Mouse (Mus musculus): ENCODE data around the gene Ide.

The Ide gene

DNA sequence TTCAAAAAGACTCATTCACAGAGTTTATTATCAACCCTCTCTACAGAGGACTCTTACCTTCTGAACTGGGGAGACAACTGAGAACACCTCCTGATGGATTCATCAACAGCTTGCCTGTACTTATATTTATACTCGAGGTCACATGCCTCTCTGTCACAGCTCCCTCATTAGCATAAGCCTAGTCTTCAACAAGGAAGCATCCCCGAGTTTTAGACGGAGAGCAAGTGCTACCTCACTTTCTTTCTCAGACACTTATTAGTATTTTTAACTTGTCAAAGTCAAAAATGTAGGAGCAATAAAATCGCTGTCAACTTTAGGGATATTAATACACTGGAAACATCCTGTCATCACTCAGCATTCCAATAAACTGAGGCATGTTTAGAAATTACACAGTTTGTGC is at the start of gene Ide:
Ide (minus strand) TSS at position 101 of the 400 bp plus-strand sequence.
- DNase-seq (ENCODE audit: low spot score in 2 of 2), result no peak

DNA sequence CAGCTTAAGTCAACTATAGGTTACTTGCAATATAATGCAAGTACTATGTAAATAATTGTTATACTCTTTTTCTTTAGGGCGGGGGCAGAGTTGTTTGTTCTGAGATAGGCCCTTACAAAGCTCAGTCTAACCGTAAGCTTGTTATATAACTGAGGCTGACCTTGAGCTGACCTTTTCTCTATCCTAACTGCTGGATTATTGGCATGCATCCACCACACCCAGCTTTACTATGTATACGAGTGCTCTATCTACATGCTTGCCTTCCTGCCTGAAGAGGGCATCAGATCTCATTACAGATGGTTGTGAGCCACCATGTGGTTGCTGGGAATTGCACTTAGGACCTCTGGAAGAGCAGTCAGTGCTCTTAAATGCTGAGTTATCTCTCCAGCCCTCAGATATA is 48.5 kb upstream of the Ide start:
- no peak for DNase-seq (ENCODE audit: low spot score in 2 of 2)

- no peak for DNase-seq (ENCODE audit: low spot score in 2 of 2)
Observed at GRCm38 (mm10) chr19:37378816-37379215, 41.2 kb upstream of the Ide start.

- no peak for DNase-seq (ENCODE audit: low spot score in 2 of 2)
Observed at GRCm38 (mm10) chr19:37377404-37377990, 39.8 kb upstream of the Ide start.

GRCm38 (mm10) chr19:37376841-37377240 is 39.2 kb upstream of the Ide start:
- DNase-seq (ENCODE audit: low spot score in 2 of 2), result no peak

GRCm38 (mm10) chr19:37375755-37376615 is 38.3 kb upstream of the Ide start, which contains the start of gene Kif11:
TSS of gene Kif11 (plus strand) at chr19:37376403.
- DNase-seq (ENCODE audit: low spot score in 2 of 2), result peak; percentile 93 to 97

DNA sequence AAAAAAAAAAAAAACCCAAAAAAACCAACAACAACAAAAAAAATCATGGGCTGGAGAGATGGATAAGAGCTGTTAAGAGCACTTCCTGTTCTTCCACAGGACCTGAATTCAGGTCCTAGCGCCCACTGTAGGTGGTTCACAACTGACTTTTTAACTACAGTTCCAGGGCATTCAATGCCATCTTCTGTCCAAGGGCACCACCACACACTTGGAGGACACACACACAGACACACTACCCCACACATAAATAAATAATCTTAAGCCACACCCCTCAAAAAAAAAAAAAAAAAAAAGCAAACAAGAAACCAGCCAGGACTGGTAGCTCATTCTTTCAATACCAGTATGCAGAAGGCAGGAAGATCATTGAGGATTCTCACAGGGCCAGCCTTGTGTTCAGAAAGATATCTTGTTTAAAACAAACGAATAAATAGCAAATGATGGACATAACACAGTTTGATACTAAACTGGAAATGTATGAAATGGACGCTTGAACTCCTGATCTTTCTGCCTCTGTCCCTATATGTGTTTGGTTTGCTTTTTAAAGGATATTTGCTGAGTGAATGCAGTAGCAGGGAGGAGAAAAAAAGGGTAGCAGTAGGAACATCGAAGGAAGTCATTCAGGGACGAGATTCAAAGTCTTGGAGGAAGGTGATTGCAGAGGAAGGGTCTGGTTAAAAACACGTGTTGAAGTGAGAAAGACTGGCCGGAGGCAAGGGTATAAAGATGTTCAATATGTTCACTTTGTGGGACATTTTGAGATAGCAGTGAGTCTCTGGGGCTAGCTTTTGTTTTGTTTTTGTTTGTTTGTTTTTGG is 37.5 kb upstream of the Ide start:
- DNase-seq (ENCODE audit: low spot score in 2 of 2), result no peak

DNA sequence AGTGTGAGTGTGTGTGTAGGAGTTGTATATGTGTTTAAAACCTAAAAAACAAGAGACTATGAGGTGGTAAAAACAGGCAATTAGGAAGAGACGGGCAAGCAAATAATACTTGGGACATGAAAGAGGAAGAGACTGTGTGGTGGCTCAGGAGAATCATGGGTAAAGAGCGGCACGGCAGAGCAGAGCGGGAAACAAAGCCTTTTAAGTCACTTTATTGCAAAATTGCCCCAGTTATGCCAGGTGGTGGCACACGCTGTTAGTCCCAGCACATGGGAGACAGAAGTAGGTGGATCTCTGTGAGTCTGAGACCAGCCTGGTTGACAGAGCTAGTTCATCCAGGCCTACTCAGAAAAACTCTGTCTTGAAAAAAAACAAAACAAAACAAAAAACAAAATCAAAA is 32.7 kb upstream of the Ide start:
- DNase-seq (ENCODE audit: low spot score in 2 of 2), result no peak

- no peak for DNase-seq (ENCODE audit: low spot score in 2 of 2)
Observed at GRCm38 (mm10) chr19:37369921-37370320, 32.3 kb upstream of the Ide start.

- no peak for DNase-seq (ENCODE audit: low spot score in 2 of 2)
Observed at GRCm38 (mm10) chr19:37368990-37369389, 31.3 kb upstream of the Ide start.

- DNase-seq (ENCODE audit: low spot score in 2 of 2), result no peak
Observed at GRCm38 (mm10) chr19:37363128-37363939, 25.7 kb upstream of the Ide start.

GRCm38 (mm10) chr19:37362545-37362944 is 24.9 kb upstream of the Ide start:
- DNase-seq (ENCODE audit: low spot score in 2 of 2), result no peak

- DNase-seq (ENCODE audit: low spot score in 2 of 2), result no peak
Observed at GRCm38 (mm10) chr19:37360044-37360443, 22.4 kb upstream of the Ide start.

GRCm38 (mm10) chr19:37353331-37353730 is 15.7 kb upstream of the Ide start:
- DNase-seq (ENCODE audit: low spot score in 2 of 2), result no peak

DNA sequence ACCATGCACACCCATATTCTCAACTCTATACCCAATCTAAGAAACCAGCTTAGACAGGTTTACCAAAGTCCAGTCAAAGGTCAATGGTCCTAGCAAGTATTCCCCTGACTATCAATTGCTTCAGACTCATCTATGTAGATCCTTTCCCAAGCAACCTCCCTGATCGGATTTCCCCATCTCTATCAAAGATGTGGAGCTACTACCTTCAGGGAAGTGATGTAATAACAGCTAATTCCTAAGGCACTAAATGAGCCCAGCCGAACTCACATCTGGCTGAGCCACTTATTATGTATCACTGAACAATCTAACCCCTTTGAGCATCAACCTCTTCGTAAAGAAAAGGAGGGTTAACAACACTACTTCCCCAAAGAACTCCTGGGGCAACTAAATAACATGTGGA is 15.1 kb upstream of the Ide start:
- no peak for DNase-seq (ENCODE audit: low spot score in 2 of 2)

- DNase-seq (ENCODE audit: low spot score in 2 of 2), result no peak
Observed at GRCm38 (mm10) chr19:37348952-37349351, 11.3 kb upstream of the Ide start.

DNA sequence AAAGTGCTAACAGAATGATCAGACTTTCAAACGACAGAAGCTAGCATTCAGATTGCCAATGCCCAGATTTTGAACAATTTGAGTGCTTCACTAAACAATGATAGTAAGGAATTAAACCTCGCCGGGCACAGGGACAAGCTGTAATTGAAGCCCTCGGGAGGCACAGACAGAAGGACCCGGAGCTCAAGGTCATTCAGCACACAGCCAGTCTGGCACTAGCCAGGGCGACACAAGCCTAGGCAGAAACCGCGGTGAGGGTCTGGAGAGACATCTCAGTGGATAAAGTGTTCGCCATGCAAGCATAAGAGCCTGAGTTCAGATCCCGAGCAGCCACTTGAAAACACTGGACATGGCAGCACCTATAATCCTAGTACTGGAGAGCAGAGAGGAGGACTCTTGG is 10.7 kb upstream of the Ide start:
- no peak for DNase-seq (ENCODE audit: low spot score in 2 of 2)

- DNase-seq (ENCODE audit: low spot score in 2 of 2), result no peak
Observed at GRCm38 (mm10) chr19:37346258-37346657, 8.6 kb upstream of the Ide start.

GRCm38 (mm10) chr19:37343899-37344298 is 6.2 kb upstream of the Ide start:
- DNase-seq (ENCODE audit: low spot score in 2 of 2), result no peak

DNA sequence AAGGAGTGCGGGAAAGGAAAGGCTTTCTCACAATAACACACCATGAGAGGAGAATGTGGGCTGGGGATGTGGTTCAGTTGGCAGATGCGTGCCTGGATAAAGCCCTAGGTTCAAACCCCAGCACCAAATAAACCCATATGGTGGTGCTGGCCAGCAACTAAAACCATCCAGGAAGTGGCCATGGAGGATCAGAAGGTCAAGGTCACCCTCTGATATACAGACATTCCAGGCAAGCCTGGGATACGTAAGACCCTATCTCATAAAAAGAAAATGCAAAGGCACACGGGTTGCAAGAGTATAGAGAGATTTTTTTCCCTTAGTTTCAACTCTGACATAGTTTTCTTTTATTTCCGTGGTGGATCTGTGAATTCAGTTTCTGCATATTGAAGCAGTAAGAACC is 3.3 kb upstream of the Ide start:
- DNase-seq (ENCODE audit: low spot score in 2 of 2), result no peak

- DNase-seq (ENCODE audit: low spot score in 2 of 2), result no peak
Observed at GRCm38 (mm10) chr19:37340495-37340894, 2.8 kb upstream of the Ide start.

DNA sequence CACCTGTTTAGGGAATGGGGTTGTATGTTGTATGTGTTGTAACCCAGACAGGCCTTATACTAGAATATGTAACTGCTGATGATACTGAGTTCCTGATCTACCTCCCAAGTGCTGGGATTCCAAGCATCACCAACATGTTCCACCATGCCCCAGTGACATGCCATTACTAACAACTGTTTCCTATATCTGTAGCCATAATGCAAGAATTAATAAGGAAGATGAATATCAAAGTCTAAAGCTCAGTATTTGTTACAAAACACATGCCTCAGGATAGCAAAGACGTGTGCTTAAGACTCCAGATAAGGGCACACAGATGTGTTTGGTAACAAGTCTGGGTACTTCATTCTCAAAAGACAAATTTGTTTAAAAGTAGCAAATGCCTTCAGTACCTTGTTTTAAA is 2.3 kb downstream of the Ide start:
- no peak for DNase-seq (ENCODE audit: low spot score in 2 of 2)
